Mouse (Mus musculus) gastrocnemius, postnatal 25 days (tissue): ENCODE results near the gene Rmdn2. TPM values are rescaled to one million over a fixed set of nuclear protein-coding genes. Genes with fewer than 3 reads are reported as not detected.

Experiments
- total RNA-seq, 2 experiments: library from RNA; stranded (reverse); gene quantifications; 1 replicate in 1 of 2; 2 replicates in 1 of 2; pipeline ENCODE4 v1.2.3; 2021

Rmdn2 gene
- total RNA-seq, 2 experiments from 2014 or later = 8.7 to 9.8 TPM

Other genes with a start within 250 kb of the Rmdn2 start
- gene Cyp1b1, start 103.2 kb downstream of the Rmdn2 start, total RNA-seq = under 1 TPM; 0.27 to 0.54 TPM